Mouse (Mus musculus) brain, embryonic 14.5 days (tissue): ENCODE measurements at regions not wholly inside any gene's neighbourhood (a gene's known extent, or its start where the extent isn't known, plus 50 kb on each side); places are given as distances from the start of the nearest gene placed in this dataset.

ENCODE experiments used
- CTCF ChIP-seq: fragments of 200-500 bp; IDR thresholded peaks from 2 replicates; pipeline ENCODE4 v1.5.1; 2012; ENCODE audit warnings: inconsistent platforms, mild to moderate bottlenecking, moderate library complexity, borderline replicate concordance; ENCODE audit not compliant: insufficient read depth, insufficient read length; ENCODE audit errors: extremely low read depth
- POLR2A ChIP-seq: fragments of 200-500 bp; IDR thresholded peaks from 2 replicates; pipeline ENCODE4 v1.6.1; 2012; ENCODE audit warnings: mild to moderate bottlenecking, inconsistent platforms, borderline replicate concordance; ENCODE audit not compliant: poor library complexity, insufficient read depth, insufficient read length, severe bottlenecking; ENCODE audit errors: extremely low read depth

GRCm38 (mm10) chr4:140324971-140325676, 78.5 kb upstream of the Igsf21 start:
- TF ChIP-seq CTCF: no peak
- no peak for TF ChIP-seq POLR2A
